Mouse (Mus musculus) duodenum, adult 2 months (tissue): ENCODE data around the gene Egr2. TPM values are rescaled to one million over a fixed set of nuclear protein-coding genes. Genes with fewer than 3 reads are reported as not detected.

Source experiments
- polyA plus RNA-seq: library from polyadenylated mRNA; depleted of rRNA; stranded (reverse); fragments of >200 nt; gene quantifications from 2 replicates; pipeline ENCODE4 v1.2.3, GENCODE M21; 2012; ENCODE audit warnings: low replicate concordance; rRNA removed

Gene Egr2
- polyA plus RNA-seq: 1.5 and 2.7 TPM in 2 replicates

DNA sequence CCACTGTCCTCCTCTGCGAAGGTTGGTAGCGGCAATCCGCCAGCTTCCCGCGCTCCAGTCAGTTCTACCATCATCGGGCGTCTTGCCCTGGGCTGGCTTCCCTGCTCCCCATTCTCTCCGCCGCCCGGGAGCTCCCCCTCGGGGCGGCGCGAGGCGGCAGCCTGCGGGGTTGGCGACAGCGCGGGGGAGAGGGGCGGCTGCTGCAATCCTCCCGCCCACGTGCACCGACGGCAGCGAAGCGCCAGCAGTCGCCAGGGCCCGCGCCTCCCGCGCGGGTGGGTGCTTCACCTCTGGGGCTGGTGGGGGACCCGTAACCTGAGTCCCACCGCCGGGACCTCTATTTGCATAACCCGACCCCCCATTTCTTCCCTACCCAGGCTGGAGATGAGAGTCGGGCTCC is at the start of gene Egr2:
Gene Egr2 (plus strand): TSS at position 220 of the 400 bp plus-strand sequence.

DNA sequence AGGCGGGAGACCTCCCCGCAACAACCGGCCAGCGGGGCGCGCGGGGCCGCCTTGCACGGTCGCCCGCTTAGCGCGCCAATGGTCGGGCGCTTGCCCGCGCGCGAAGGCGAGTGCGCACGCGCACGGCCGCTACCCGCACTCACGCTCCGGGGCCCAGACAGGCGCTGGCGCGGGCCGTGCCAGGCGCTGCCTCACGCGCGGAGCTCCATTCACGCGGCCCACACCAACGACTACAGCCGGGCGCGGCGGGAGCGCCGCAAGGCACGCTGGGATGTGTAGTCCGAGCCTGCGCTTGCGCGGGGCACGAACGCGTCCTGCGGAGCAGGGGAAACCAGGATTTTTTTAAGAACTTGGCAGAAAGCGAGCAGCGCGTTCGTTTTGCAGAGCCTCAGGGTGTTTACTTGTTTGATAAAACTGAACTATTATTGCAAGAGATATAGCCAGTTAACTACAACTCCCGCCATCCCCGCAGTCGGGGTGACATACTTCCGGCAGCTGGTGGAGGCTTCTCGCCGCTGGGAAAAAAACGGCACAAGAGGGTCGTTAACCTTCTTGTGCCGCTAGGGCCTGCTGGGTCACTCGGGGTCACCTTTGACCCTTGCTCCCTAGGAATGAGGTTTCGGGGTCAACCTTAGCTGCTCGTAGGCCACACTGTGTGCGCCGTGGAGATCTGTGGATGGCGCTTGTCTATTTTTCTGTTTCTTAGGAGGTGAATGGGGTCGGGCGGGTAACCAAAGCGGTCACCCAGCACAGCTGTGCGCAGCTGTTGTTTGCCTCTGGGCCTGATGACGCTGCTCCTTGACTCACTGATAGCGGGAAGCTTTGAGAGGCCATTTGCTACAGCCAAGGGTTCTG is 13.8 kb downstream of the Egr2 start, which contains the start of gene Ado:
Gene Ado (minus strand): TSS at position 79 of the 855 bp plus-strand sequence.

Other genes starting within 250 kb of the Egr2 start
- gene Ado, start 13.5 kb downstream of the Egr2 start, polyA plus RNA-seq: 9.8 and 10.2 TPM in 2 replicates